Mouse (Mus musculus) right cerebral cortex, postnatal 25 days (tissue): Measurements from ENCODE around the gene Ccdc27.

Source experiments
- DNase-seq: peaks from one replicate; pipeline ENCODE4 v3.0.0; 2022

Ccdc27 gene

GRCm38 (mm10) chr4:154042577-154042976 lies at the start of gene Ccdc27:
Gene Ccdc27, minus strand, starts transcription at chr4:154042677.
- no peak for DNase-seq

DNA sequence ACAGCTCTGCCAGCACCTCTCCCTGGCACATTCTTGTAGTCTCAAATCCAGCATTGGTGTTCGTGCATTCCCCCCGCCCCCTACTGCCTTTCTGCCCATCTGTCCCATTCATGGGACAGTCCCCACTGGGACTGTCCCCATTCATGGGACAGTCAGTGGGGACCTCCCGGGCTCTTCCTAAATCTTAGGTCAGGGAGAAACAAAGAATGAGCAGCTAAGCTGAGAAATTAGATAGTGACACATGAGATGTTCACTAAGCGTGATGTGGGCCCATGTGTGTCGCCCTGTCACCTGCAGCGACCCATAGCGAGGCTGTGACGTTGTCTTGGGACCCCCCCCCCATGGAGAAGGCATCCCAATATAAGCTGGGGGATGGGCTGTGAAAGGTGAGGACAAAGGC lies 48.9 kb upstream of the Ccdc27 start:
- DNase-seq, result no peak

GRCm38 (mm10) chr4:154089205-154089604 lies 46.7 kb upstream of the Ccdc27 start:
- DNase-seq, result no peak

DNA sequence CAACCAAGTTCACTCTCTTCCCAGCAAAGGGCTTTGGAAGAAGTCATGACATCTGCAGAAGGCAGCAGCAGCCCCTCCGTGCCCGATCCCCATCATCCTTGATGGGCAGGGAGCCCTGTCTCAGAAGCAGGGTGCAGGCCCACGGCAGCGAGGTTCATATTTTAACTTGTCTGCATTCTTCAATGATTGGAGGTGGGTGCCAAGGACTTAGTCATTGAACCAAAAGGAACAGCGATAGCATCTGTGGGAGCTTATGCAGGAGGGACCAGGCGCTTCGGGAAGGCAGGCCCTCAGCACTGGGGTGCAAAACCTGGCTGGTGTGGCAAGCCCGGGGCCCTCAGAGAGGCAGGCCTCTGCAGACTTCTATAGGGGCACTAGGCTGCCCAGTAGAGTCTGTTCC lies 44.0 kb upstream of the Ccdc27 start:
- peak; percentile 25 for DNase-seq

DNA sequence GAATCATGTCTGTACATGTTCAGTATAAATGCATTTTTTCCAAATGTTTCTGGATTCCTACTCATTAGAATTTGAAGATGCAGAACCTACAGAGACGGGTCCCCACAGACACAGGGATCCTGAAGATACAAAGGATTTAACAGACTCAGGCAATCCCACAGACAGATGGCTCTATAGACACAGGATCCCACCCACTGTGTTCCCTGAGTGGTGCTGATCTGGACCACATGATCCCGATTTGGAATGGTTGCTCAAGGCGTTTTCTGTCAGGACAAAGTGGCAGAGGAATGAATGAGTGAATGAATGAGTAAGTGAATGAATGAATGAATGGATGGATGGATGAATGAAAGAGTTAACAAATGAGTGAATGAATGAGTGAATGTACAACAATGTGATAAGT lies 43.4 kb upstream of the Ccdc27 start:
- no peak for DNase-seq

GRCm38 (mm10) chr4:154081974-154082373 lies 39.5 kb upstream of the Ccdc27 start:
- DNase-seq, result no peak

- no peak for DNase-seq
Observed at GRCm38 (mm10) chr4:154081021-154081420, 38.5 kb upstream of the Ccdc27 start.

DNA sequence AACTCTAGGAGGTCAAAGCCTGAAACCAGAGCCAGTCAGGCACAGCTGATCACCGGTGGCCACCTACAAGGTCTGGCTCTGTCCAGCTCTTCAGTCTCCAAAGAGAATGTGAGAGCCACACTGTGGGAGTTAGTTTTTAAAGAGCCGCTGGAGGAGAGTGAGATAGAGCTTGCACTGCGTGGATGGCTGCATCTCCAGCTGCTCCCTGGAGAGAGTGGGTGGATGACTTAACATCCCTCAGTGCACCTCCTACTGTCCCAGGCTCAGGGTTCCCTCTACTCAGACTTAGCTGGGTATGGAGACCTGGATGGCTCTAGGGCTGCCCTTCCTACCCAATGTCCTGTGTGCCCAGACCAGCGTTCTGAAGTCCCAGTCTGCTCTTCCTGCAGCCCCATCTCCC lies 37.7 kb upstream of the Ccdc27 start:
- no peak for DNase-seq

GRCm38 (mm10) chr4:154071941-154072340 lies 29.5 kb upstream of the Ccdc27 start:
- DNase-seq, result no peak

DNA sequence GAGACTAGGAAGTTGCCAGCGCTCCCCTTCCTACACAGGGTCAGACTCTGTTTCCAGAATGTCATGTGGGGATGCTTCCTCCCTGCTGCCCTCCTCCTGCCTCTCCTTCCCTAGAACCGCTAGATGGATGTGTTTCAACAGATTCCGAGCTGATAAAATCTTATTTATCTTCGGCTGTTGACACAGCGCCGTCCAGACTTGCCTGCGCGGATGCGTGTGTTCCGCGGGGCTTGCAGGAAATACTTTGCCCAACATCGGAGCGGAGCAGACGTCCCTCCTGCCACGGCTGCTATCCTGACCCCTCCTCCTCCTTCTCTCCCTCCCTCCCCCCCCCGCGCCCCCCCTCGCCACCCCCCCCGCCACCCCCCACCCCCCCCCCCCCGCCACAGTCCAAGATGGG lies 29.0 kb upstream of the Ccdc27 start:
- DNase-seq, result no peak

DNA sequence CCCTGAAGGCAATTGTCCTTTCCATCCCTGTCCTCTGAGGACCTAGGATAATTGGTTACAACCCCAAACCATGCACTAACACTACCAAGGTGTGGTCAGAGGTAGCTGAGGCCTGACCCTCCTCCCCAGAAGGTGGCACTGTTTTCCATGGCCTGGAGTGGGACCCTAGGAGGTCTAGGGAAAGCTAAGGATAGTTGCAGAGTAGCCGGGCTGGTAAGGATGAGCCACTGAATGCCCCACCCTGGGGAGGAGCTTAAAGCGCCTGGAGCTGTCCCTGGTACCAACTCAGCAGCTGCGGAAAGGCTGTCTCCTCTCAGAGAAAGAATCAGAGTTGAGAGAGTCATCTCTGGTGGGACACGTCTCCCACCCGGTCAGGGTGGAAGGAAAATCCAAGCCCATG lies 28.4 kb upstream of the Ccdc27 start:
- DNase-seq, result no peak

DNA sequence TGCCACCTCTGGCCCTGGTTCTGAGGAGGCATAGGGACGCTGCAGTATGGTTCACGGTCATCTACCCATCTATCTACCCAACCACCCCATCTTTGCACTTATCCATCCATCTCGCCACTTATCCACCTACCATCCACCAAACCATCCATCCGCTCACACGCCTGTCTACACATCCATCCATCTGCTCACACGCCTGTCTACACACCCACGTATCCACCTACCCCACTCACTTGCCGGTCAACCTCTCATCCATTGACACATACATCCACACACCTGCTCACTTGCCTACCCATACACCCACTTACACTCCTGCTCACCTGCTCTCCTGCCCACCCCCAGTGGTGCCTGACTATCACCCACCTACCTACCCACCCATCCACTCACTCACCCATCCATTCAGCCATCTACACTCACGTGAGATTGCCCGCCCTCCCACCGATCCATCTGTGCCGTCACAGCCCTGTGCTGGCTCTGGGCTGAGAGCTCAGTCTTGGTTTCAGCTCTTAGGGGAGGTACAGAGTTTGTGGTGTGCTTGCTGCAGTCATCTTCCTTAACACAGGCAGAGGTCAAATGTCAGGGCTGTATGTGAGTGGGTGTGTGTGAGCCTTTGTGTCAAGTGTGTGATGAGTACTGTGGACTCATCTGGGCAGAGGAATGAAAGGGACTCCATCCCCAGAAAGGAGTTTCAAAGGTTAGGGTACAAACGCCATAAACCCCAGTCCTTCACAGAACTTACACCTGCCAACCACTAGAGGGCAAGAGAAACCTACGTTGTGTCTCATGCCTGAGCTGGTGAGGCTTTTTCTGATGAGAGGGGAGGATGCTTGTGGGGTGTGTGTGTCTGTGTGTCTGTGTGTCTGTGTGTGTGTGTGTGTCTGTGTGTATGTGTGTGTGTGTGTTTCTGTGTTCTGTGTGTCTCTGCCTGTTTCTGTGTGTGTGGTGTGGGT lies 22.6 kb upstream of the Ccdc27 start:
- no peak for DNase-seq

- no peak for DNase-seq
Observed at GRCm38 (mm10) chr4:154057696-154058095, 15.2 kb upstream of the Ccdc27 start.

DNA sequence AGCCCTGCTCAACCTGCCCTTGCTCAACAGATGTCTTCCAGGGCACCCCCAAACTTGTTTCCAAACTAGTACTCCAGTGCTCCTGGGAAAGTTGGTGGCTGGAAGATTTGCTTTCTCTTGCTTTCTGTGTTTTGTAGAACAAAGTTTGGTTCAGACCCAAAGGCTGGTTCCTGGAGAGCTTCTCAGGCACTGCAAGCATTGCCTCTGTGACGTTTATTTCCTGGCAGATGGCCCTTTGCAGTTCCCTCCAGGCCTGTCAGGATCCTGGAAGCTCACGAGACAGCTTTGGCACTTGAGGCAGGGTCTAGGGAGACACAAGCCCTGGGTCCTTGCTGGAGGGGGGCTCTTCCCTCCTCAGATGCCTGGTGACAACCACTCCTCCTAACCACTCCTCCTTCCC lies 14.2 kb upstream of the Ccdc27 start:
- no peak for DNase-seq

DNA sequence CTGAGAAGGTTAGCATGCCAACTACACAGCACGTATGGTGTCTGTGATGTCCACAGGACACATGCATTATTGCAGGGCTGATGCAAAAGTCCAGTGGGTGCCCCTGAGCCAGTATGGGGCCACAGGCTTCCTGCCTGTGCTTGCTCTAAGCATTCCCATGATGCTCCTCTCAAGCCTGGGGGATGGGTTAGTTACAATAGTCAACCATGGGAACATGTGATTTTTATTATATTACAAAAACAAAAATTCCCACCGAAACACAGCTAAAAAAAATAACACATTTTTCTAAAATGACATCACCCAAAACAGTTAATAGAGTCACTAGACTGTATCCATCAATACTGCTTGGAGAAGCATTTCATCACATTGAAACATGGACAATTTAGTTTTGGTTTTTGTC lies 13.6 kb upstream of the Ccdc27 start:
- DNase-seq, result no peak

- no peak for DNase-seq
Observed at GRCm38 (mm10) chr4:154055482-154055881, 13.0 kb upstream of the Ccdc27 start.

DNA sequence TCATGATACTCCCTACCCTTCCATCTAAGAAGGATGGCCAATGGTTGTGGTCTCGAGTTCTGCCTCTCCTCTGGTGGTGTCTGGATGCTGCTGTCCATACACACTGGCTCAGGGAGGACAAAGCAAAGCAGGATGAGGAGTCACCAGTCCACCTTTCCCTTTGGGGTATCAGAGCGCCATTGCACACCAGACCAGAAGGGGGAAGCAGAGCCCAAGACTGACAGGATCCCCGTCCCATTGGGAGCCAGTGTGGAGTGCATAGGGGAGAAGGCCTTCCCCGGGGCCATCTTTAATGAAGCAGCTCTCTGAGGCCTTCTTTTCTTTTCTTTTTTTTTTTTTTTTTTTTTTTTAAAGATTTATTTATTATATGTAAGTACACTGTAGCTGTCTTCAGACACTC lies 10.6 kb upstream of the Ccdc27 start:
- no peak for DNase-seq

DNA sequence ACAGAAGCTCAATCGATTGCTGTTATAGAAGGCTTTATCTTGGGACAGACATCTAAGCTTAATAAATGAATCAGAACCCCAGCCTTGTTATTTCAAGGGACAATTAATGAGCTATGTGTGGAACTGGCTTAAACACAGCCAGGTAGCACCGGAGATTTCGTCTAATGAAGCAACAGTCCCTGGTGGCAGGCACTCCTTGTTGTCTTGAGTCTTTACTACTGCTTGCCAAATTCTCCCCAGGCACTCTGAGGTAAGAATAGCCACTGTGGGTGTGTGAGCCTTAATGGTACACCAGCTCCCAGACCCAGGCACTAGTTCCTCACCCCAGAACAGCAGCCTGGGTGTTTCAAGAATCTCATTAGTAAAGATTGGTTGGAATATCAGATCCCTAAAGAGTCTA lies 8.9 kb upstream of the Ccdc27 start:
- no peak for DNase-seq

DNA sequence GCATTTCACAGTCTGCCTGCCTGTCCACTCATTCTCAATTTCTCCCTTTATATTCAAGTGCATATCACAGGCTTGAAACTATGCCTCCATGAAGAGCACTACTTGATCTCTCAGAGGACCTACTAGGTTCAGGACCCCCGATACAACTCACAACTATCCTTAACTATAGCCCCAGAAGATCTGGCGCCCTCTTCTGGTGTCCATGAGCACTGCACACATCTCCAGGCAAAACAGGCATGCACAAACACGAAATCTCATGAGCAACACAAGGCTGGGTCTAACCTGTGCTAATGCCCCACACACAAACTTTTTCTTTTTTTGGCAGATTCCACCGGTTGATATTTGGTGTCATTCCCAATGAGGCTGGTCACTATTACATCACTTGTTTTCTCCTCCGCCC lies 3.4 kb upstream of the Ccdc27 start:
- no peak for DNase-seq

DNA sequence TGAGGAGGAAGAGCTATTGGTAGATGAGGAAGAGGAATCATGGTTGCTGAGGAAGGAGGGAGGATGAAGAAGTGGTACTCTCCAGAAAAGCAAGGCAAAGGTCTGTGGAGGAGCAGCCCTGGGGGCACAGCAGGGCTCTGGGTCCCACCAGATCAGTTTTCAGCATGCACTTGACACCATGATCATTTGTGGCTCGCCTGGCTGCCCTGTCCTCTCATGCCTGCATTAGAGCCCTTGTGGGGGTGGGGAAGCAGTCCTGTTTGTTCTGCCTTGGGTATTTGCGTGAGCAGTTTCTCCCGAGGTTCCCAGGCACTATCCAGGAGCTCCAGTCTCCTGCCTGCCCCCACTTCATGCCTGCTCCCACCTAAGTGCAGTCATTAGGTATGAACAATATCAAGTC lies 5.4 kb downstream of the Ccdc27 start:
- no peak for DNase-seq

- no peak for DNase-seq
Observed at GRCm38 (mm10) chr4:154028646-154029045, 13.8 kb downstream of the Ccdc27 start.

DNA sequence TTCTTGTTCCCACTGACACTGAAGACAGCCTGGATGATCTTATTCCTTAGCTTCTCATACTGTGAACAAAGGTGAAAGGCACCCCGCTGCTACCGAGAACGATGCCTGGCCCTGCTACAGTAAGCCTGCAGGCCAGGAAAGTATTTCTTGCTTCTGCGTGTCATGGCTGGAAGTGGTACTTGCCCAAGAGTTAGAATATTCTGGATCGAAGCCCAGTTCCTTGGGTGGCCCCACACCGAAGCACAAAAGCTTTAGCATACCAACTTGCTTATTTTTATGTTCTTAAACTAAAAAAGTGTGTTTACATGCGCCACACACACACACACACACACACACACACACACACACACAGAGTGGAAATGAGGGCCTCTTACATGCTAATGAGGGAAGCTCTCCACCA lies 14.4 kb downstream of the Ccdc27 start:
- DNase-seq, result no peak

GRCm38 (mm10) chr4:154026441-154026761 lies 16.1 kb downstream of the Ccdc27 start:
- no peak for DNase-seq

DNA sequence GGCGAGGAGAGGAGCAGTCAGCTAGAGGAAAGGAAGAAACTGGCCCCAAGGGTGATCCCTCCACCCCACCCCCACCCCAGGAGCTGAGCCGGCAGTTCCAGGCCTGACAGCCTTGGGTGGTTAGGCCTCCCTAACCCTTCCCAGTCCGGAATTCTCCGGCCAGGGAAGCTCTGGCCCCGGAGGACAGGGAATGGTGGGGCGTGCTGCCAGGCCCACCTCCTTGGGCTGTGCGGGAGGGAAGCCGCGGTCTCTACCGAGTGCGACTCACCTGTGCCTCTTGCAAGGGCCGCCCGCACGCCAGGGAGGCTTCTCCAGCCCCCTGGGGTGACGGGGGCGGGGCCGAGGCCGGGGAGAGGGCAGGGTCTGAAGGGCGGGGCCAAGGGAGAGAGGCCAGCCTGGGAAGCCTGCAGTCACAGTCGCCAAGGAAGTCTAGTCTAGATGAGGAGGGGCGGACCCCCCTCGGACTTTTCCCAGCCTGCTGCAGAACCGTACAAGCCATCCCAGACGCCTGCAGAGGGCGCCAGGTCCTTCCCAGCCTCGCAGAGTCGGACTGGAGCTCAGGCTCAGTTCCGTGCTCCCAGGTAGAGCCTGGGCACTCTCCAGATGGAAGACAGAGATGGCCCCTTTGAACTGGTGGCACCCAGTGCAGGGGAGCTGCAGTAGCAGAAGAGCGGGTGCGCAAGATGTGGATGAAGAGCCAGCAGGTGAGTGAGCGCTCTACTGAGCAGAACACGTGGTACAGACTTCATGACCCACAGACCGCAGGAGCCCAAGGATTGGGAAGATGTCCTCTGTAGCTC lies 16.6 kb downstream of the Ccdc27 start, which contains the start of gene Smim1:
Gene Smim1 (minus strand): TSS at position 590 of the 800 bp plus-strand sequence.
- peak; percentile 59 for DNase-seq
